Mouse (Mus musculus) gastrocnemius, postnatal 25 days (tissue): Measurements from ENCODE around the gene Lbhd2. TPM values are rescaled to one million over a fixed set of nuclear protein-coding genes. Genes with fewer than 3 reads are reported as not detected.

Source experiments
- DNase-seq: peaks from one replicate; pipeline ENCODE4 v3.0.0; 2022
- total RNA-seq, 2 experiments: library from RNA; stranded (reverse); gene quantifications; 1 replicate in 1 of 2; 2 replicates in 1 of 2; pipeline ENCODE4 v1.2.3; 2021

Gene Lbhd2
- total RNA-seq, 2 experiments from 2014 or later, result not detected

- peak; percentile 81 for DNase-seq
Observed at GRCm38 (mm10) chr12:111447898-111448760, 41.5 kb downstream of the Lbhd2 start.

- DNase-seq, result no peak
Observed at GRCm38 (mm10) chr12:111448931-111449705, 42.5 kb downstream of the Lbhd2 start.

GRCm38 (mm10) chr12:111450359-111450758 is 43.8 kb downstream of the Lbhd2 start:
- peak; percentile 78 for DNase-seq

GRCm38 (mm10) chr12:111451561-111451960 is 45.0 kb downstream of the Lbhd2 start:
- no peak for DNase-seq

GRCm38 (mm10) chr12:111454021-111454420 is 47.4 kb downstream of the Lbhd2 start:
- no peak for DNase-seq

GRCm38 (mm10) chr12:111454543-111455280 is 48.1 kb downstream of the Lbhd2 start:
- DNase-seq, result no peak

- DNase-seq, result peak; percentile 55
Observed at GRCm38 (mm10) chr12:111455311-111455846, 48.8 kb downstream of the Lbhd2 start.

GRCm38 (mm10) chr12:111455860-111456259 is 49.3 kb downstream of the Lbhd2 start:
- DNase-seq, result no peak

- DNase-seq, result no peak
Observed at GRCm38 (mm10) chr12:111457742-111458141, 51.1 kb downstream of the Lbhd2 start.

Other genes starting within 250 kb of the Lbhd2 start
- gene Traf3, start 240.4 kb upstream of the Lbhd2 start, total RNA-seq, result 10 to 100 TPM; 16.3 to 16.7 TPM
- gene 4930595D18Rik, start 222.3 kb upstream of the Lbhd2 start, total RNA-seq, result not detected
- not detected for gene Amn, start 135.7 kb upstream of the Lbhd2 start, total RNA-seq
- 10 to 100 TPM; 23.6 to 24.9 TPM for gene Cdc42bpb, start 29.1 kb upstream of the Lbhd2 start, total RNA-seq
- gene Exoc3l4, start 10.2 kb downstream of the Lbhd2 start, total RNA-seq, result 1 to 10 TPM; 3.0 to 4.2 TPM
- gene Tnfaip2, start 35.7 kb downstream of the Lbhd2 start, total RNA-seq, result 10 to 100 TPM; 34.8 to 40.4 TPM
- gene Gm266, start 79.0 kb downstream of the Lbhd2 start, total RNA-seq, result under 1 TPM; 0.38 to 0.72 TPM
- gene Eif5, start 131.2 kb downstream of the Lbhd2 start, total RNA-seq, result 100 to 1,000 TPM; 133 to 143 TPM
- 10 to 100 TPM; 50.5 to 51.5 TPM for gene Mark3, start 167.7 kb downstream of the Lbhd2 start, total RNA-seq